Mouse (Mus musculus) liver, adult 2 months (tissue): ENCODE data around the gene Actn2. TPM values are rescaled to one million over a fixed set of nuclear protein-coding genes. Genes with fewer than 3 reads are reported as not detected.

ENCODE experiments used
- DNase-seq: peaks from one replicate; pipeline ENCODE4 v3.0.0-alpha.2; 2011; ENCODE audit warnings: low read depth, low spot score; ENCODE audit errors: extremely low read depth
- H3K27ac ChIP-seq: fragments of 200-500 bp; replicated peaks from 2 replicates; pipeline ENCODE4 v1.5.1; 2012; ENCODE audit warnings: low read depth, mild to moderate bottlenecking, control low read depth, inconsistent platforms, low read length; ENCODE audit not compliant: insufficient read depth
- H3K27me3 ChIP-seq: fragments of 200-500 bp; 2 replicates; pipeline ENCODE4 v1.6.1; 2012; ENCODE audit warnings: mild to moderate bottlenecking, moderate library complexity, low read length, inconsistent platforms; ENCODE audit not compliant: control insufficient read depth, insufficient read depth
- H3K36me3 ChIP-seq: fragments of 200-500 bp; 2 replicates; pipeline ENCODE4 v1.6.1; 2012; ENCODE audit warnings: low read length, inconsistent platforms; ENCODE audit not compliant: control insufficient read depth, insufficient read depth
- H3K4me1 ChIP-seq: fragments of 200-500 bp; 2 replicates; pipeline ENCODE4 v1.6.1; 2011; ENCODE audit warnings: low read length; ENCODE audit not compliant: control insufficient read depth, insufficient read depth
- H3K4me3 ChIP-seq: fragments of 200-500 bp; 2 replicates; pipeline ENCODE4 v1.5.1; 2011; ENCODE audit warnings: low read depth, mild to moderate bottlenecking, control low read depth, low read length, moderate library complexity; ENCODE audit not compliant: insufficient read depth
- H3K79me2 ChIP-seq: fragments of 200-500 bp; 2 replicates; pipeline ENCODE4 v1.6.1; 2012; ENCODE audit warnings: inconsistent platforms, mild to moderate bottlenecking, low read length, moderate library complexity; ENCODE audit not compliant: control insufficient read depth, insufficient read depth
- H3K9ac ChIP-seq: fragments of 200-500 bp; 2 replicates; pipeline ENCODE4 v1.6.1; 2012; ENCODE audit warnings: low read depth, mild to moderate bottlenecking, control low read depth, inconsistent platforms, low read length
- CTCF ChIP-seq: fragments of 200-500 bp; IDR thresholded peaks from 2 replicates; pipeline ENCODE4 v1.5.1; 2011; ENCODE audit warnings: low read depth, low read length, control low read depth
- POLR2A ChIP-seq: fragments of 200-500 bp; IDR thresholded peaks from 2 replicates; pipeline ENCODE4 v1.6.1; 2011; ENCODE audit warnings: low read length, control low read depth; ENCODE audit not compliant: insufficient read depth; ENCODE audit errors: extremely low read depth
- WGBS: fragments of 180-500 bp; shearing (Covaris S2); methylation state at CpG from one replicate; pipeline ENCODE4 v1.1.7; 2018; 5-methylcytosine and 5-hydroxymethylcytosine counted together
- polyA plus RNA-seq: library from polyadenylated mRNA; depleted of rRNA; stranded (reverse); fragments of >200 nt; gene quantifications from 2 replicates; pipeline ENCODE4 v1.2.3, GENCODE M21; 2012; rRNA removed
- total RNA-seq: library from RNA; depleted of rRNA; stranded (reverse); fragments of >200 nt; gene quantifications from 2 replicates; pipeline ENCODE4 v1.2.3, GENCODE M21; 2014; rRNA removed

Gene Actn2
- total and polyA plus RNA-seq, 2 experiments: 0.06 to 1.2 TPM

GRCm38 (mm10) chr13:12228248-12228647, 112.3 kb downstream of the Actn2 start:
- DNase-seq: peak; percentile 69
- 83% methylated on average over 4 of the region's 4 CpGs for WGBS
- Histone ChIP-seq H3K27me3 (no peaks in the 10 kb centered on the region), H3K27ac (no peak overlapping the region), H3K9ac (no peak overlapping the region), H3K79me2 (no peaks in the 10 kb centered on the region), H3K4me3 (no peak overlapping the region), H3K4me1 (peaks cover 9% of the 10 kb centered on the region), H3K36me3 (peaks cover 33% of the 10 kb centered on the region)
- no peak for TF ChIP-seq CTCF
- no peak for TF ChIP-seq POLR2A

GRCm38 (mm10) chr13:12227606-12228005, 113.0 kb downstream of the Actn2 start:
- H3K9ac ChIP-seq: no peak overlapping the region
- DNase-seq: no peak
- peaks cover 9% of the 10 kb centered on the region for H3K4me1 ChIP-seq
- H3K27ac ChIP-seq: no peak overlapping the region
- WGBS: 65% methylated on average over 5 of the region's 5 CpGs
- no peak for TF ChIP-seq CTCF
- TF ChIP-seq POLR2A: no peak
- H3K79me2 ChIP-seq: no peaks in the 10 kb centered on the region
- no peaks in the 10 kb centered on the region for H3K27me3 ChIP-seq
- H3K36me3 ChIP-seq: peaks cover 37% of the 10 kb centered on the region
- no peak overlapping the region for H3K4me3 ChIP-seq

Other genes starting within 250 kb of the Actn2 start
- gene Ryr2, start 233.8 kb downstream of the Actn2 start, total RNA-seq: under 0.01 and 0.20 TPM in 2 replicates
- gene Ryr2, start 233.8 kb downstream of the Actn2 start, polyA plus RNA-seq: 0.01 TPM in 1 of 2 replicates, not detected in the other
- gene Mtr, start 82.6 kb downstream of the Actn2 start, total RNA-seq: 5.0 and 5.5 TPM in 2 replicates
- gene Mtr, start 82.6 kb downstream of the Actn2 start, polyA plus RNA-seq: 1.7 and 2.9 TPM in 2 replicates
- 14.5 and 16.1 TPM in 2 replicates for gene Heatr1, start 54.3 kb upstream of the Actn2 start, total RNA-seq
- 6.2 and 12.8 TPM in 2 replicates for gene Heatr1, start 54.3 kb upstream of the Actn2 start, polyA plus RNA-seq
- 134 and 180 TPM in 2 replicates for gene Lgals8, start 124.2 kb upstream of the Actn2 start, total RNA-seq
- gene Lgals8, start 124.2 kb upstream of the Actn2 start, polyA plus RNA-seq: 44.7 and 51.6 TPM in 2 replicates
- gene Edaradd, start 179.7 kb upstream of the Actn2 start, total RNA-seq: 0.09 and 0.13 TPM in 2 replicates
- 0.07 TPM in 1 of 2 replicates, not detected in the other for gene Edaradd, start 179.7 kb upstream of the Actn2 start, polyA plus RNA-seq
- 28.9 and 36.0 TPM in 2 replicates for gene Ero1lb, start 225.1 kb upstream of the Actn2 start, total RNA-seq
- gene Ero1lb, start 225.1 kb upstream of the Actn2 start, polyA plus RNA-seq: 12.7 and 13.2 TPM in 2 replicates